Mouse (Mus musculus) 416B (cell line): Measurements from ENCODE around the gene Pcx.
A peak's percentile ranks its signal among the peaks of the same experiment; 100 is the strongest.

ENCODE experiments used
- DNase-seq: peaks from one replicate; pipeline ENCODE4 v3.0.0; 2011; ENCODE audit warnings: low read depth

Gene Pcx

GRCm38 (mm10) chr19:4619461-4619860 lies 109.2 kb downstream of the Pcx start:
- DNase-seq: no peak

- no peak for DNase-seq
Measured at GRCm38 (mm10) chr19:4620721-4621120, 110.4 kb downstream of the Pcx start.

- DNase-seq: no peak
Measured at GRCm38 (mm10) chr19:4622780-4623179, 112.5 kb downstream of the Pcx start.

- no peak for DNase-seq
Measured at GRCm38 (mm10) chr19:4623419-4623818, 113.1 kb downstream of the Pcx start.

GRCm38 (mm10) chr19:4624006-4624405 lies 113.7 kb downstream of the Pcx start:
- DNase-seq: no peak

- no peak for DNase-seq
Measured at GRCm38 (mm10) chr19:4624406-4625178, 114.3 kb downstream of the Pcx start.

GRCm38 (mm10) chr19:4625179-4625828 lies 115.0 kb downstream of the Pcx start, which contains the start of gene Rce1:
Rce1 (minus strand) TSS chr19:4625641.
- DNase-seq: peak; percentile 90

GRCm38 (mm10) chr19:4625829-4626535 lies 115.7 kb downstream of the Pcx start:
- no peak for DNase-seq

GRCm38 (mm10) chr19:4628819-4629218 lies 118.5 kb downstream of the Pcx start:
- DNase-seq: peak; percentile 80

GRCm38 (mm10) chr19:4635986-4636385 lies 125.7 kb downstream of the Pcx start:
- DNase-seq: no peak

GRCm38 (mm10) chr19:4644271-4644670 lies 134.0 kb downstream of the Pcx start:
- DNase-seq: peak; percentile 58

GRCm38 (mm10) chr19:4646917-4647492 lies 136.7 kb downstream of the Pcx start:
- DNase-seq: no peak

- DNase-seq: no peak
Measured at GRCm38 (mm10) chr19:4658156-4658555, 147.9 kb downstream of the Pcx start.

- DNase-seq: peak; percentile 25
Measured at GRCm38 (mm10) chr19:4666815-4667214, 156.5 kb downstream of the Pcx start.

- no peak for DNase-seq
Measured at GRCm38 (mm10) chr19:4670776-4671175, 160.5 kb downstream of the Pcx start.
